Mouse (Mus musculus): Measurements from ENCODE around the gene Ss18l2.

The Ss18l2 gene

GRCm38 (mm10) chr9:121709898-121710583, at the start of gene Ss18l2:
Gene Ss18l2, plus strand, starts transcription at chr9:121710329.
- DNase-seq (ENCODE audit: extremely low spot score), result peak; percentile 96

GRCm38 (mm10) chr9:121663467-121663866, 46.7 kb upstream of the Ss18l2 start:
- DNase-seq (ENCODE audit: extremely low spot score), result no peak

- no peak for DNase-seq (ENCODE audit: extremely low spot score)
These were observed 46.0 kb upstream of the Ss18l2 start for GRCm38 (mm10) chr9:121664104-121664503.

- DNase-seq (ENCODE audit: extremely low spot score), result no peak
These were observed 43.0 kb upstream of the Ss18l2 start for GRCm38 (mm10) chr9:121666957-121667630.

- DNase-seq (ENCODE audit: extremely low spot score), result no peak
These were observed 42.3 kb upstream of the Ss18l2 start for GRCm38 (mm10) chr9:121667822-121668221.

GRCm38 (mm10) chr9:121669348-121669791, 40.8 kb upstream of the Ss18l2 start:
- DNase-seq (ENCODE audit: extremely low spot score), result peak; percentile 81

- DNase-seq (ENCODE audit: extremely low spot score), result peak; percentile 70
These were observed 38.8 kb upstream of the Ss18l2 start for GRCm38 (mm10) chr9:121671300-121671699.

GRCm38 (mm10) chr9:121672311-121672710, 37.8 kb upstream of the Ss18l2 start:
- no peak for DNase-seq (ENCODE audit: extremely low spot score)

- no peak for DNase-seq (ENCODE audit: extremely low spot score)
These were observed 36.4 kb upstream of the Ss18l2 start for GRCm38 (mm10) chr9:121673716-121674115.

- DNase-seq (ENCODE audit: extremely low spot score), result no peak
These were observed 35.1 kb upstream of the Ss18l2 start for GRCm38 (mm10) chr9:121675011-121675410.

- no peak for DNase-seq (ENCODE audit: extremely low spot score)
These were observed 34.6 kb upstream of the Ss18l2 start for GRCm38 (mm10) chr9:121675556-121675955.

- DNase-seq (ENCODE audit: extremely low spot score), result no peak
These were observed 33.1 kb upstream of the Ss18l2 start for GRCm38 (mm10) chr9:121677069-121677468.

GRCm38 (mm10) chr9:121677476-121677875, 32.7 kb upstream of the Ss18l2 start:
- no peak for DNase-seq (ENCODE audit: extremely low spot score)

- peak; percentile 63 for DNase-seq (ENCODE audit: extremely low spot score)
These were observed 30.6 kb upstream of the Ss18l2 start for GRCm38 (mm10) chr9:121679549-121679948.

GRCm38 (mm10) chr9:121681191-121681590, 28.9 kb upstream of the Ss18l2 start:
- no peak for DNase-seq (ENCODE audit: extremely low spot score)

- no peak for DNase-seq (ENCODE audit: extremely low spot score)
These were observed 28.0 kb upstream of the Ss18l2 start for GRCm38 (mm10) chr9:121682037-121682680.

GRCm38 (mm10) chr9:121684702-121685101, 25.4 kb upstream of the Ss18l2 start:
- DNase-seq (ENCODE audit: extremely low spot score), result no peak

- DNase-seq (ENCODE audit: extremely low spot score), result no peak
These were observed 19.9 kb upstream of the Ss18l2 start for GRCm38 (mm10) chr9:121690200-121690651.

- DNase-seq (ENCODE audit: extremely low spot score), result no peak
These were observed 19.4 kb upstream of the Ss18l2 start for GRCm38 (mm10) chr9:121690734-121691133.

GRCm38 (mm10) chr9:121694736-121695135, 15.4 kb upstream of the Ss18l2 start:
- no peak for DNase-seq (ENCODE audit: extremely low spot score)

GRCm38 (mm10) chr9:121696626-121697025, 13.5 kb upstream of the Ss18l2 start:
- DNase-seq (ENCODE audit: extremely low spot score), result no peak

- no peak for DNase-seq (ENCODE audit: extremely low spot score)
These were observed 12.7 kb upstream of the Ss18l2 start for GRCm38 (mm10) chr9:121697150-121698049.

All from embryo, embryonic 9.5 days (tissue).